Mouse (Mus musculus): ENCODE data around the gene Slco2a1.

Gene Slco2a1

DNA sequence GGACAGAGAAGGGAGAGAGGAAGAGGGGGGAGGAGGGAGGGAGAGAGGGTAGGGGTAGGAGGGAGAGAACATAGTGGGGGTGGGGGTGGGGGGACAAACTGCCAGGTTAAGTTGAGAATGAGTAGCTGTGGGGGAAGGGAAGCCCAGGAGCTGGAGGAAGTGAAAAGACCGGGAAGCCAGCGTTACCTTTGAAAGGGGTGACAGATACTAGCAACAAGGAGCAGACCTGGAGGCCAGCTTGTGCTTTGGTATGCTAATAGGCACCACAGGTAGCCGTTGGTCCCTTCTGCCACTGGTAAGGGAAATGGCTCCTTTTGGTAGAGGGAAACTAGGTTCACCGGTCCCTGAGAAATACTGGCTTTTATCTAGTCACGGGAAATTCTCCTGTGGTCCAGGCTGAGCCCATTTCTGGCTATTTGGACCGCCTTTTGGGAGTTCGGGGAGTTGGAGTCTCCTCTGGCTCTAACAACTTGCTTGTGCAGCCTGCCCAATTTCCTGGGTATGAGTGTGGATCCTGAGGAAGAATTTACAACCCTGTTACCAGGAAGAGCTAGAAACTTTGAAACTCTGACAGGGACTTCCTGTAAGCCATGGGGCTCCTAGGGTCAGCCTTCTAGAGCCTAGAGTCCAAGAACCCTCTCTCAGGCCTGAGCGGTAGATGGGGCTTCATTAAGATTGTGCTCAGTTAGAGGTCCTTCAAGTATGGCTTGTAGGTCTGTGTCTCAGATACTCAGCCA, 27.0 kb upstream of the Slco2a1 start:
- Histone ChIP-seq H3K4me3 (replicated peaks; ENCODE audit: low read length) (peak overlapping the region; percentile 59), H3K4me1 (replicated peaks; ENCODE audit: low read depth, low read length) (peaks cover 50% of the 10 kb centered on the region), H3K27me3 (ENCODE audit: insufficient read depth, low read length) (no peaks in the 10 kb centered on the region), H3K36me3 (ENCODE audit: insufficient read depth, low read length) (no peaks in the 10 kb centered on the region), H3K9me3 (ENCODE audit: low read length) (no peaks in the 10 kb centered on the region)
- TF ChIP-seq CTCF (conservative IDR thresholded peaks at IDR 0.05; ENCODE audit: low read length): no peak

DNA sequence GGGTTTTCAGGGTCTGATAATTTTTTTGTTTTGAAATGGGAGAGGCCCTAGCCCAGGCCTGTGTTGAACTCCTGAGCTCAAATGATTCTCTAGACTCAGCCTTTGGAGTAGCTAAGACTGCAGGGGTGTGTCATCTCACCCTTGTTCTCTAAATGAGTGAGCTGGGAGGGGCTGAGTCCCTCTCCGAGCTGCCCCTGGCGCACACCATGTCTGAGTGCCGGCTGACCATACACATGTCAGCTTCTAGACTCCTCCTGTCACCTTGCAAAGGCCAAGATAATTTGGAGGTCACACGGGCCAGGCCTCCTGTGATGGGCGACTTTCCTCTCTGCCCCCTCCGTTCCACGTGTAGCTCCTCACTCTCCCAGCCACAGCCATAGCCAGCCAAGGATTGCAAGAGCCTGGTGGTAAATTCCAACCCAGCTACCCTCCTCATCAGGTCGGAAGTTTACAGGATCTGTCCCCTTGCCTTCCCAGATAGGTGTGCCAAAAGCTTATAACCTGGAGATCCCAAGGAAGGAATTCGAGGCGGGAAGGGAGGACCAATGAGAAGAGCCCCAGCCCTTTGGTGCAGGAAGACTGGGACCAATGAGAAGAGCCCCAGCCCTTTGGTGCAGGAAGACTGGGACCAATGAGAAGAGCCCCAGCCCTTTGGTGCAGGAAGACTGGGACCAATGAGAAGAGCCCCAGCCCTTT, 26.3 kb upstream of the Slco2a1 start:
- peaks cover 50% of the 10 kb centered on the region for H3K4me1 ChIP-seq (replicated peaks; ENCODE audit: low read depth, low read length)
- no peaks in the 10 kb centered on the region for H3K27me3 ChIP-seq (ENCODE audit: insufficient read depth, low read length)
- no peaks in the 10 kb centered on the region for H3K36me3 ChIP-seq (ENCODE audit: insufficient read depth, low read length)
- H3K9me3 ChIP-seq (ENCODE audit: low read length): no peaks in the 10 kb centered on the region
- TF ChIP-seq CTCF (conservative IDR thresholded peaks at IDR 0.05; ENCODE audit: low read length) (no peak), POU5F1 (IDR thresholded peaks at IDR 0.05; ENCODE audit: borderline replicate concordance, low read length) (no peak), NANOG (IDR thresholded peaks at IDR 0.05; ENCODE audit: borderline replicate concordance, low read length) (no peak)
- peak overlapping the region; percentile 59 for H3K4me3 ChIP-seq (replicated peaks; ENCODE audit: low read length)

DNA sequence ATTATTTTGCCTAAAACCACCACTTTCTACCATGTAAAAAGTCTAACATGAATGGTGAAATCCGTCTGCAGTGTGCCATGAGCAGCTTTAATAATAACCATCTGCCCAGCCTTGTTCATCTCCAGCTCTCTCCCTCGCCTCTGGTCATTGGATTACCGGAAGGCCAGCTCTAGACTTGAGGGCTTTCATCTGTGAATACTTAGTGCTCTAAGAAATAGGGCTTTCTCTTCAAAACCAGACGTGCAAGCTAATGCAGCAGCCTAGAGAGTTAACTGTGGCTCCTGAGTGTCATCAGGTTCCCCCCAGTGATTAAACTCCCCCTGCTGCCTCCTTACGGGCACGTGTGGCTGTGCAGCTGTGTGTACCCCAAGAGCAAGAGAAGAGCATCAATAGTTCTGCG, 25.2 kb upstream of the Slco2a1 start:
- Histone ChIP-seq H3K4me1 (replicated peaks; ENCODE audit: low read depth, low read length) (peaks cover 50% of the 10 kb centered on the region), H3K9me3 (ENCODE audit: low read length) (no peaks in the 10 kb centered on the region), H3K36me3 (ENCODE audit: insufficient read depth, low read length) (no peaks in the 10 kb centered on the region), H3K27me3 (ENCODE audit: insufficient read depth, low read length) (no peaks in the 10 kb centered on the region), H3K4me3 (replicated peaks; ENCODE audit: low read length) (no peak overlapping the region)
- TF ChIP-seq CTCF (conservative IDR thresholded peaks at IDR 0.05; ENCODE audit: low read length): no peak
- no peak for TF ChIP-seq NANOG (IDR thresholded peaks at IDR 0.05; ENCODE audit: borderline replicate concordance, low read length)
- TF ChIP-seq POU5F1 (IDR thresholded peaks at IDR 0.05; ENCODE audit: borderline replicate concordance, low read length): no peak

DNA sequence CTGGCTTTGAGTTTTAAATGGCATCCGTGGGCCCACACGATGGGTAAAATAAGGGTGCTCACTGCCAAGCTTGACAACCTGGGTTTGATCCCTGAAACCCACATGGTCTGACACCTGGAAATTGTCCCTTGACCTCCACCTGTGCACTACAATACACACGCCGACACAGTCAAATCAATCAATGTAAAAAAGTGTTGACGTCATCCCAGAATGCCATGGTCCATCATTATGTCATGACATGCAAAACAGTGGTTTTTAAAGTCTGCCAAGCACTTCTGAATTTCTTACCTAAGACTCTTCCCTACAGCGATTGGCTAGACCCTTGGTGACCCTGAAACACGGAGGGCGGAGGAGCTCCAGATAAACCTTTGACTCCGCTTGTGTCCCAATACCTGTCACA, 23.9 kb upstream of the Slco2a1 start:
- Histone ChIP-seq H3K4me1 (replicated peaks; ENCODE audit: low read depth, low read length) (peaks cover 40% of the 10 kb centered on the region), H3K36me3 (ENCODE audit: insufficient read depth, low read length) (no peaks in the 10 kb centered on the region), H3K4me3 (replicated peaks; ENCODE audit: low read length) (no peak overlapping the region), H3K9me3 (ENCODE audit: low read length) (no peaks in the 10 kb centered on the region), H3K27me3 (ENCODE audit: insufficient read depth, low read length) (no peaks in the 10 kb centered on the region)
- TF ChIP-seq CTCF (conservative IDR thresholded peaks at IDR 0.05; ENCODE audit: low read length) (no peak), POU5F1 (IDR thresholded peaks at IDR 0.05; ENCODE audit: borderline replicate concordance, low read length) (no peak), NANOG (IDR thresholded peaks at IDR 0.05; ENCODE audit: borderline replicate concordance, low read length) (no peak)

DNA sequence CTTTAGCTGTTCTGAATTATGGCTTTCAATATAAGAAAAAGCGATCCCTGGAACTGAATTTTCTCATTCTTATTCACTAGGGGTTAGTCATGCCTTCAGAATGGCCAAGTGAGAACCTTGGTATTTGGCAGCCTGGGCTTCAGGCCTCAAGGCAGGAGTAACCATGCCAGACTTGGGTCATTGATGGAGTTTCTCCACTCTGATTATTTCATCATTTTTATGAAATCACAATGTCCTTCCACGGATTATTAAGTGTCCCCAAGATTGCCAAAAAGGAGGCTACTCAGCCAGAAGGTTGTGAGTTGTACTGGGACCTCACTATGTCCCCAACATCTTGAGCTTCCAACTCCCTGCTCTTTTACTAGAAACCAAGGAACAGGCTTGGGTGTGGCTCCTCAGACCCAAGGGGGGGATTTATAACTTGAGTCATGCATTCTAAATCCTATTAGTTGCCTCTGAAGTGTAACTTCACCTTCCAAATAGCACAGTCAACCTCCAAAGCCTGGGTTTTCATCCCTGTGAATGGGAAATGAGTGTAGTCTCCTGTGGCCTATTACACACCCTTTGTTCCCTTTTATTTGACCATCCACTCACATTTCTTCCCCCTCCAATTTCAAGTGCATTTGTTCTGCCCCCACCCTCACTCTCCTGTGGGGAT, 16.0 kb upstream of the Slco2a1 start:
- TF ChIP-seq POU5F1 (IDR thresholded peaks at IDR 0.05; ENCODE audit: borderline replicate concordance, low read length): no peak
- no peak for TF ChIP-seq NANOG (IDR thresholded peaks at IDR 0.05; ENCODE audit: borderline replicate concordance, low read length)
- no peak for TF ChIP-seq CTCF (conservative IDR thresholded peaks at IDR 0.05; ENCODE audit: low read length)

DNA sequence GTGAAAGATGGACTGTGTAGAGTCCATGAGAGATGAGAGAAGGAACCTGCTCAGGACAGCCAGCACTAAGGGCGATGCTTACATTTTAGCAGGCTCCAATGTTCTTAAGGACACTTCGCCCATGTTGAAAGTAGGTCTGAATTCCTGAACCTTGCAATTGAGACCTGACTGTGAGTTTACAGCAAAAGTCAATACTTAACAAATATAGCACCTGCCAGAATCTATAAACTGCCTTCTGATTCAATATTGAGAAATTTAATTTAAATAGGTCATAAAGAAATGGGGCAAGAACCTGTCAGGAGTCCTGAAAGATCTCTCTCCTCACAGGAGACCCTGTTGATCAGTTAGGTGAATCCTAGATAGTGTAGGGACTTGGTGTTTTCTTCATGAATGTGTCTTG, 12.6 kb upstream of the Slco2a1 start:
- Histone ChIP-seq H3K4me1 (replicated peaks; ENCODE audit: low read depth, low read length) (peaks cover 5% of the 10 kb centered on the region; the same call in 1 of the 2 replicates), H3K4me3 (replicated peaks; ENCODE audit: low read length) (no peak overlapping the region), H3K9me3 (ENCODE audit: low read length) (no peaks in the 10 kb centered on the region), H3K27me3 (ENCODE audit: insufficient read depth, low read length) (peaks cover 10% of the 10 kb centered on the region; the same call in 1 of the 2 replicates), H3K36me3 (ENCODE audit: insufficient read depth, low read length) (no peaks in the 10 kb centered on the region)
- TF ChIP-seq POU5F1 (IDR thresholded peaks at IDR 0.05; ENCODE audit: borderline replicate concordance, low read length) (no peak), NANOG (IDR thresholded peaks at IDR 0.05; ENCODE audit: borderline replicate concordance, low read length) (no peak)

More for the DNA sequence above, 16.0 kb upstream of the Slco2a1 start:
- Histone ChIP-seq H3K4me1 (replicated peaks; ENCODE audit: low read depth, low read length) (no peaks in the 10 kb centered on the region), H3K4me3 (replicated peaks; ENCODE audit: low read length) (no peak overlapping the region), H3K36me3 (ENCODE audit: insufficient read depth, low read length) (no peaks in the 10 kb centered on the region), H3K9me3 (ENCODE audit: low read length) (no peaks in the 10 kb centered on the region), H3K27me3 (ENCODE audit: insufficient read depth, low read length) (peaks cover 10% of the 10 kb centered on the region; the same call in 1 of the 2 replicates)

DNA sequence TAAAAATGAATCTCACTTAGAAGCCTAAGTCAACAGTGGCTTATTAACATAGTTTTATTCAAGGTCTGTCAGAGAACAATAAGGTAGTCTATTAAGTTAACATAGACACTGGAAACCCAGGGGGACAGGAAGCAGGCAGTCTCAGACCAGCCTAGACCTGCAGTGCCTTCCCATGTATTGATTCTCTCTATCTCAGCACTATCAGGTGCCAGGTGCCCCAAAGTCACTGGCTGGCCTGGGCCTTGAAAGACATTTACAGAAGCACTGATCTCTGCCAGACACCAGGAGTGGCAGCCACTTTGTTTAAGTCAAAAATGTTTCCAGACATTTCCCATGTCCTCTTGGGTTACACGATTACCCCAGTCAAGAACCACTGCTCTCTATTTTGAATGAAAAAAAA, 11.4 kb upstream of the Slco2a1 start:
- no peaks in the 10 kb centered on the region for H3K9me3 ChIP-seq (ENCODE audit: low read length)
- peaks cover 7% of the 10 kb centered on the region; the same call in 1 of the 2 replicates for H3K27me3 ChIP-seq (ENCODE audit: insufficient read depth, low read length)
- H3K36me3 ChIP-seq (ENCODE audit: insufficient read depth, low read length): no peaks in the 10 kb centered on the region
- no peak overlapping the region for H3K4me3 ChIP-seq (replicated peaks; ENCODE audit: low read length)
- no peak for TF ChIP-seq POU5F1 (IDR thresholded peaks at IDR 0.05; ENCODE audit: borderline replicate concordance, low read length)
- TF ChIP-seq CTCF (conservative IDR thresholded peaks at IDR 0.05; ENCODE audit: low read length): no peak
- no peak for TF ChIP-seq NANOG (IDR thresholded peaks at IDR 0.05; ENCODE audit: borderline replicate concordance, low read length)
- H3K4me1 ChIP-seq (replicated peaks; ENCODE audit: low read depth, low read length): peaks cover 5% of the 10 kb centered on the region; the same call in 1 of the 2 replicates

DNA sequence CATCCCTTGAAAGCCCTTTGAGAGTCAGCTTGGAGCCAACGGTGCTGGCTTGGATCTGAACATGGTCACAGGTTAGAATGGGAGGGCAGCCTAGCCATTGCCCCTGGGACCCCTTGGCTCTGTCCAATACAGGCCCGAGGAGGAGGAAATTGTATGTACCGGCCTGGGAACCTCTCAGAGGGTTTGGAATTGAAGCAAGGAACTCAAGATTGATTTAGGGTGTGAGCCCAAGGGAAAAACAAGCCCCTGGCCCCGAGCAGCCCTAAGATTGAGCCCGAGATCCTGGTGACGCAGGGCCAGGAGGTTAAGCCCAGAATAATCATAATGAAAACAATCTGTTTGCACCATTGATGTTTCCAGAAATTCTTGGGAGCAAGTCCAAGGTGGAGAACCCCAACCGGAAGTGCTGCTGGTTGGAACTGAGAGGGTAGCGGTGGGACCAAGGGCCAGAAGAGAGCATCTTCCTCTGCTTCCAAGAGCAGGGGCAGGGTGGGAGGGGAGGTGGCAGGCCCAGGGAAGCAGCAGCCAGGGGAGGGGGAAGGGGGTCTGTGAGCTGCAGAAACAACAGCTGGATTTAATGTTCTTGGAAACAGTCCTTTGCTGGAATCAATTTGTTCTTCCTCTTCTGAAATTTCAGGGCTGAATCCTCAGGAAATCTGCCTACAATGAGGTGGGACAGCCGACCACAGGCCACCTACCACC, 10.6 kb upstream of the Slco2a1 start:
- TF ChIP-seq NANOG (IDR thresholded peaks at IDR 0.05; ENCODE audit: borderline replicate concordance, low read length) (no peak), CTCF (conservative IDR thresholded peaks at IDR 0.05; ENCODE audit: low read length) (no peak), POU5F1 (IDR thresholded peaks at IDR 0.05; ENCODE audit: borderline replicate concordance, low read length) (no peak)
- H3K36me3 ChIP-seq (ENCODE audit: insufficient read depth, low read length): no peaks in the 10 kb centered on the region
- H3K4me1 ChIP-seq (replicated peaks; ENCODE audit: low read depth, low read length): peaks cover 5% of the 10 kb centered on the region; the same call in 1 of the 2 replicates
- H3K9me3 ChIP-seq (ENCODE audit: low read length): no peaks in the 10 kb centered on the region
- H3K4me3 ChIP-seq (replicated peaks; ENCODE audit: low read length): no peak overlapping the region
- H3K27me3 ChIP-seq (ENCODE audit: insufficient read depth, low read length): peaks cover 5% of the 10 kb centered on the region; the same call in 1 of the 2 replicates

All from E14TG2a.4 (cell line).